Mouse (Mus musculus) CD4-positive helper T cell, adult 2 months (primary cell): ENCODE measurements around the gene 9130213A22Rik.

Source experiments
- DNase-seq: peaks from one replicate; pipeline ENCODE4 v3.0.0-alpha.2; 2012; ENCODE audit warnings: low read depth, missing footprints, low spot score

Gene 9130213A22Rik

GRCm38 (mm10) chr11:69106842-69107241, 15.5 kb downstream of the 9130213A22Rik start:
- peak; percentile 8 for DNase-seq

GRCm38 (mm10) chr11:69106299-69106698, 16.1 kb downstream of the 9130213A22Rik start:
- no peak for DNase-seq

DNA sequence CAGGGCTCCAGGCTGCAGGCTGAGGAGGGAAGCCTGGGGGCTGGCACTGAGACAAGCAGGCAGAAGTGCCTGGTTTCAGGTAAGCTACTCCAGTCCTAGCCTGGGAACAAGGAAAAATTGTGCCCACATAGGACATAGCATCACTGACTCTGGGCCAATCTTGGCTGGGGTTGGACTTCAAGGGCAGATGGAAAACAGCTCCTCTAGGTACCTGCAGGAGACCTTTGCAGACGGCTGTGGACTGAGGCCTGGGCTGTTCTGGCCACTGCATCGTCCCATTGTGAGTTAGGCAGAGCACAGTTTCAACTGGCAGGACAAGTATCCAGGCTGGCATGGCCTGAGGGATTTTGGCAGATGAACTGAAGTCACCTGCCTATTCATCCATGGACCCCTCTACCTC, 16.6 kb downstream of the 9130213A22Rik start:
- no peak for DNase-seq

DNA sequence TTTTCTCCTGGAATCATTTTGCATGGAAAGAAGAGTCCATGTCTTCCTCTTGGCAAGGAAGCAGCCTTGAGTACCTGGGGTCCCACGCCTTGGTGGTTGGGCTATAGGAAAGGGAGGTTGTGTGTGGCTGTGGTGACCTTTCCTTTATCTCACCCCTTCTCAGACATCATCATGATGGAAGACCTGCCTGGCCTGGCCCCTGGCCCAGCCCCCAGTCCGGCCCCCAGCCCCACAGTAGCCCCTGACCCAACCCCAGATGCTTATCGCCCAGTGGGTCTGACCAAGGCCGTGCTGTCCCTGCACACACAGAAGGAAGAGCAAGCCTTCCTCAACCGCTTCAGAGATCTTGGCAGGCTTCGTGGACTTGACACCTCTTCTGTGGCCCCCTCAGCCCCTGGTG, 17.2 kb downstream of the 9130213A22Rik start:
- DNase-seq, result no peak

- peak; percentile 8 for DNase-seq
Observed at GRCm38 (mm10) chr11:69104487-69104886, 17.9 kb downstream of the 9130213A22Rik start.

DNA sequence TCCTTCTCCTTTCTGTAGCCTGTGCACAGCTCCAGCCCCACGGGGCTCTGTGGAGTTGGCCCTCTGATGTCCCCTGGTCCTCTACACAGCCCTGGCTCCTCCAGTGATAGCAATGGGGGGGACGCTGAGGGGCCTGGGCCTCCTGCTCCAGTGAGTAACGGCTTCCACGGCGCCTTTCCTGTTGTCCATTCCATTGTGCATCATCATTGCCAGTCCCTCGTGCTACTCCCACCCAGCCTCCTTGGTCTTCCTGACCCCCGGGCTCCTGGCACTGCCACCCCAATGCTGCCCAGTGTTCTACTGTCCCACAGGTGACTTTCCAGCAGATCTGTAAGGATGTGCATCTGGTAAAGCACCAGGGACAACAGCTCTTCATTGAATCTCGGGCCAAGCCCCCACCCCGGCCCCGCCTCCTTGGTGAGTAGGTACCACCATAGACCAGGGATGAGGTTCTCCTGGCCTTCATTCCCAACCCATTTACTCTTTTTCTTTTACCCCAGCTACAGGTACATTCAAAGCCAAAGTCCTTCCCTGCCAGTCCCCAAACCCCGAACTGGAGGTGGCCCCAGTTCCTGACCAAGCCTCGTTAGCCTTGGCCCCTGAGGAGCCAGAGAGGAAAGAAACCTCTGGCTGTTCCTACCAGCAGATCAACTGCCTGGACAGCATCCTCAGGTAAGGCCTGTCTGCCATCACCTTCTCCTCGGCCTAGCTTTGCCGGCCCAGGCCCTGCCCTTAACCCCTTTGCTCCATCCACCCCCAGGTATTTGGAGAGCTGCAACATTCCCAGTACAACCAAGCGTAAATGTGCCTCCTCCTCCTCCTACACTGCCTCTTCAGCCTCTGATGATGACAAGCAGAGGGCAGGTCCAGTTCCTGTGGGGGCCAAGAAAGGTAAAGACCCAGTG, 18.6 kb downstream of the 9130213A22Rik start:
- DNase-seq, result no peak

DNA sequence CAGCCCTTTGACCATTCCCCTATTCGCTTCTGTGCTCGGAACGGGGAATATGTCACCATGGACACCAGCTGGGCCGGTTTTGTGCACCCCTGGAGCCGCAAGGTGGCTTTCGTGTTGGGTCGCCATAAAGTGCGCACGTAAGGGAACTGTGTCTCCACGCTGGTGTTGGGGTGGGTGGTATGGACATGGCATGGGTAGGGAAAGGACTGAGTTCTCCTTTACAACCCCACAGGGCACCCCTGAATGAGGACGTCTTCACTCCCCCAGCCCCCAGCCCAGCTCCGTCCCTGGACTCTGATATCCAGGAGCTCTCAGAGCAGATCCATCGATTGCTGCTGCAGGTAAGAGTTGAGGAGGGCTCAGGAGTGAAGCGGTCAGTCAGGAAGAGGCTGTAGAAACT, 19.3 kb downstream of the 9130213A22Rik start:
- no peak for DNase-seq

DNA sequence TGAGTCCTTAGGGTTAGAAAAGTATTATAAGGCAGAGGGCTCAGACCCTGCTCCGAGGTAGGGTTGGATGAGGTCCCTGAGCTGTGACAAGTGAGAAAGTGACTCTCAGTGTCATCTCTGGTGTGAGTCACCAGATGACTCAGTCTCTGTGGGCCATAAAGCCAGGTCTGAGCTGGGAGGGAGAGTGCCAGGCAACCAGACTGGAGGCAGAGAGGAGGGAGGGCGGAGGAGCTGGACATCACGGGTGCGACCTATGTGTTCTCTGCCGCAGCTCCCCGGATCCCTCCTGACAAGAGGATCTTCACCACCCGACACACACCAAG, 20.0 kb downstream of the 9130213A22Rik start:
- peak; percentile 10 for DNase-seq

DNA sequence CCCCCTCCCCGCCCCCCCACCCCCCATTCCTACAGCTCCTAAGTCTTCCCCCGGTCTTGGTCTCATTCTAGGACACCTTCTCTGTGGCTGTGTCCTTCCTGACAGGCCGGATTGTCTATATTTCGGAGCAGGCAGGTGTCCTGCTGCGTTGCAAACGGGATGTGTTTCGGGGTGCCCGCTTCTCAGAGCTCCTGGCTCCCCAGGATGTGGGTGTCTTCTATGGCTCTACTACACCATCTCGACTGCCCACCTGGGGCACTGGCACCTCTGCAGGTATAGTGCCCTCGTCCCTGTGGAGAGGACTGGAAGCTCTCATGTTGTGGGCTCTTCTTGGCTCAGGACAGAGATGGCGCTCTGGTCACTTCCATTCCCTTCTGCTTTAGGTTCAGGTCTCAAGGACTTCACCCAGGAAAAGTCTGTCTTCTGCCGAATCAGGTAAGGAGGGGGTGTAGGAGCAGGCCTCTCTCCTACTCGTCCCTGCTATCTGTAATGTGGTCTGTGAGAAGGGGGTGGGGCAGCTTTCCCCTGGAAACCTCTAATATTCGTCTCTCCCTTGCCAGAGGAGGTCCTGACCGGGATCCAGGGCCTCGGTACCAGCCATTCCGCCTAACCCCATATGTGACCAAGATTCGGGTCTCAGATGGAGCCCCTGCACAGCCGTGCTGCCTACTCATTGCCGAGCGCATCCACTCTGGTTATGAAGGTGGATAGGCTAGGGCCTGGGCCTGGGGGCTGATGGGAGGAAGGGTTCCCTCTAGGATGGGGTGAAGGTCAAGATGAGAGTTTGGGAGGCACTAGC, 20.6 kb downstream of the 9130213A22Rik start:
- DNase-seq, result peak; percentile 9

GRCm38 (mm10) chr11:69100639-69101360, 21.6 kb downstream of the 9130213A22Rik start:
- DNase-seq, result peak; percentile 23

GRCm38 (mm10) chr11:69099915-69100345, 22.5 kb downstream of the 9130213A22Rik start:
- peak; percentile 96 for DNase-seq

DNA sequence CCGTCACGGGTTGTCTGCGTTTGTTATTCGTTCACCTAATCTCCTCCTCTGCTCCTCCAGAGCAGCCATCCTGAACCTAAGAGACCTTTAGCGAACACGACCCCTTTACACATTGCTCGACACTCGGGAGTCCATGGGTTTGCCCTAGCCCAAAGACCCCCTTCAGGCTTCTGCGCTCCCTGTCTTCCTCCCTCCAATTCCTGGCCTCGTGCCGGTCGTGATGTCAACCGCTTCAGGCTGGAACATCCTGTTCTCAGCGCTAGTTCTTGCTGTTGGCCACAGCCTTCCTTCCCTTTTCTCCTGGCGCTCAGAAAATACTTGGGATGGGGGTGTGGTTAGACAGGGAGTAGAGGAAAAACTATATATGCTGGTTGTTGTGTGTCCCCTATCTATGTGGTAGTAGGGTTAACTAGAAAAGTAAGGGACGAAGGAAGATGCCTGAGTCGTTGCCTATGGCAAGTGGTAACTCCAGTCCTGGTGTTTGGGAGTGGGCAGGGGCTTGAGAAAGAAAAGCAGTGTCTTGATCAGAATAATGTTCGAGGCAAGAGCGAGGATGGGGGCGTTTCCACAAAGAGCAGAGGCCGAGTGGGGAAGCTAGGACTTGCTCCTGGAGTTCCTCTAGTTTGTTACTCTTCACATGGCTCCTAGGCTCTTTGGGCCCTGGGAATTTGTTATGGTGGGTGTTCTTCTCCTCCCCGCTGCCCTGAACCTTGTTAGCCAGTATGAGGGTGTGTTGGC, 23.0 kb downstream of the 9130213A22Rik start:
- no peak for DNase-seq

DNA sequence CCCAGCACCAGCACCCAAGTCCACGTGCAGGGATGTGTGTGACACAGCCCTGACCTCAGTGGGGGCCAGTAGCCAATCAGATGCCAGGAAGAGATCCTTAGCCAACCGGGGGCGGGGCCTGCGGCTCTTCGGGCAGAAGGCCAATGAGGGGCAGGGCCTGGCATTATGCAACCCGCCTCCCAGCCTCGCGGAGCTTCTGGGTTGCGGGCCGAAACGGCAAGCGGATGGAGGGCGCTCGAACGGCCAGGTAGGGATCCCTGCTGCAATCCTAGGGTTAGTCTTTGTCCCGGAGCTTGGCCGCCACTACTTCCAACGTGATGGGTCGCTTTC, 23.7 kb downstream of the 9130213A22Rik start:
- DNase-seq, result peak; percentile 97

DNA sequence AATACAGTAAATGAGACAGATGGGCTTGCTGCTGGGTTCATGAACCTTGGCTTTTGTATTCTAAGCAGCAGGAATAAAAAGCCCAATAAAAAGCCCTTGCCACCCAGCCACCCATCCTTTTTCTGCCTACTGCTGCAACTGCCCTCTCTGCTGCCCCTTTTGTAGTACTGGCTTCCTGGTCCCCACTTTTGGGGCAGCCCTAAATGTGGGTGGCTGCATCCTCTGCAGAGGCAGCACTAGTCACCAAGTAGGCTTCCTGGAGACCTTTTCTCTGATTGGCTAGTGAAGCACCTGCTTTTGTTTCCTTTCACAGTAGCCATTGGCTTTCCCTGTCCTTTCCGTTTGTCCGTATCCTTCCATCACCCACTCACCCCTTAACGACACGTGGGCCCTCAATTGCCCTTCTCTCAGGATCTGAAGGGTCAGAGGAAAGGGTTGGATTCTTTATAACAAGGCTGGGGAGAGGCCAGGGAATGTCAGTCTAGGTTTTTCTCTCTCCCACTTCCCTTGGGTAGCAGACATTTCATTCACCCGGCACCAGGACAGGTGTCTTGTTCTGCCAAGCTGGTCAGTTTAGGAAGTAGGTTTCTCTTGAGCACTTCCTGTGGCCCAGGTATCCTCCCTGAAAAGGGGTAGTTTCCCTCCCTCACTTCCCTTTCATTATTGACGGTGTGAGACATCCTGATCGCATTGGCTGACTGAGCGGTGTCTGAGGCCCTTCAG, 24.2 kb downstream of the 9130213A22Rik start:
- peak; percentile 85 for DNase-seq

- peak; percentile 93 for DNase-seq
Observed at GRCm38 (mm10) chr11:69096987-69097900, 25.1 kb downstream of the 9130213A22Rik start.

DNA sequence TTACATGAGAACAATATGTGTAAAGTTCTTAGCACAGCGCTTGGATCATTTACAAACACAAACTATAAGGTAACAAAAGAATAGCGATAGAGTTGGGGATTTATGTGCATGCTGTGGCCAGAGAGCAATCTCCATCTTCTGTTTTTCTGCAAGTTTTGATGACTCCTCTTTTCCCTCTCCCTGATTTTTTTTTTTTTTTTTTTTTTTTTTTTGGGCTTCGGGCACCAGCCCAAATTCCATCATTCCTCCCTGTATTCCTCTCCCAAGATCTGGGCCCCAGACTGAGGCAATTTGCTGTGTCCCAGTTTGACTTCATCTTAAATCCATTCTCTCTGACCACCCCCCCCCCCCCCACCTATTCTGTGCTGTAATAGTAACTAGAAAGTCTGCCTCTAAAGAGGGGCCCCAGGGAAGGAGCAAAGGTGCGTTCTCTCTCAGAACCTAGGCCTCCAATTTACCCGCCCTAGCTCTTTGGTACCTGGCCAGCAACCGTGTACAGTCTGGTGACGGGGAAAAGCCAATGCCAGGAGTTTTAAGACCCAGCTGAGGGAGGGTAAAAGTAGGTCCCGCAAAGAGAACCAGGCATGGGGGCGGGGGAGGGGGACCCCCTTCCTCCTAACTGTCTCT, 25.9 kb downstream of the 9130213A22Rik start:
- no peak for DNase-seq

DNA sequence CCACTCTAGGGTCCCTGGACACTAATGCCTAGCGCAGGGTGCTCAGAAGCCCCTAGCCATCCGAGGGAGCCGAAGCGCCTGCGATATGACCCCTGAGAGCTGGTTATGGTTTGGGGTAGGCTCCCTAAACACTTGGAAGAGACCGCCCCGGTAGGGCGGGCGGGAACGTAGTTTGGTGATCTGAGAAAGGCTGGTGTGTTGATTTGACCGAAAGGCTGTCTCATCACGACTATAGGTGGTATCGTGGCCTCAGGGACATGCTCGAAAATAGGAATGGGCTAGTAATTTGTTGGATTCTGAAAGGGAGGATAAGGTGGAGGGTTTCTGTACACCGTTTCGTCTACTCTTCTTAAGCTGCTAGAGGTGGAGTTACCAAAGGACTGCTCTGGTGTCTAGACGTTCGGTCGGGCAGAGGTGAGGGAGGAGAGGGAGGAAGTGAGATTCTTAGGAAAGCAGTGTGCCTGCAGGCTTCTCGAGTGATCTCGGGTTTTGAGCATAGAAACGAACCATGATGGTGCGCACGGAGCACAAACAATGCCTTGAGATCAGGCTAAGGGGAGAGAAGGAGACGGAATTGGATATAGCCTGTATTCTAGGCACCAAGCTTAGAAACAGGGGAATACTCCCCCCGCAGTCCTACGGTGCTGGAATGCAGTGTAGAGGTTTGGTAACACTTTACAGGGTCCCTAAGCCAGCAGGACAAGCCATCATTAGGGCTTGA, 26.7 kb downstream of the 9130213A22Rik start:
- DNase-seq, result peak; percentile 84

DNA sequence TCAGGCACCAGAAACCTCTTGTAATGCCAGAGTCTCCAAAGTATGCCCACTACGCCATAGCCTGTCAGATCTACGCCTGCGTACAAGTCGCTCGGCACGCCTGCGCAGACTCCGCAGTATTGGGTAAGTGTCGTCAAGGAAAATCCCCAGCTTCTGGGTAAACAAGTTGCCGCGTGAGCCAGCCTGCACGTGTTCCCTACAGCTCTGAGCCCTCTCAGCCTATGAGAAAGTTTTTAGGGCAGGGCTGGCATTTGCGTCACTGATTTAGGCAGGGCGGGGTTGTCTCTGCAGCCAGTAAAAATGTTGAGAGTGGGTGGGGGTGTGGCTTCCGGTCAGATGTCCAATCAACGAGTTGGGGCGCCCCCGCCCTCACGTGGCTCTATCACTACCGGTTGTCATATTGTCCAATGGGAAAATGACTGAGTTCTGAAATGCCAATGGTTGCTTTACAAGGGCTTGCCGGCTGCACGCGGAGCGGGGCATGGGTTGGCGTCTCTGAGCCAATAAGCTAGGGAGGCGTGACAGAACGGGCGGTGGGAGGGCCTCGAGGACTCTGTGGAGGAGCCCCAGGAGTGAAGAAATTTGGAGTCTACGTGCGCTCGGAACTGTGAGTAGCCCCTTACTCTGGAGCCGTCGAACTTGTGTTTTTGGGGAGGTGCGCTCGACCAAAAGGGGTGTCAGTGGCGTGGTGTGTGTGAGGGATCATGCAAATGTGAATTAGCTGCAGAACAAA, 27.5 kb downstream of the 9130213A22Rik start, which contains the start of gene Per1:
Per1 (plus strand) TSS at position 521 of the 733 bp plus-strand sequence.
- DNase-seq, result peak; percentile 100
